Mouse (Mus musculus) natural killer cell, adult 2 months (primary cell): ENCODE measurements around the gene 4931422A03Rik.
"Not testable (repeated sequence)": the region's sequence is repeated elsewhere in the genome, so short reads cannot be mapped to it uniquely, and the experiment has no call there.

Experiments used
- DNase-seq, 2 experiments: peaks; one replicate each; pipeline ENCODE4 v3.0.0; 2022; ENCODE audit warnings: low spot score in 2 of 2

4931422A03Rik gene

DNA sequence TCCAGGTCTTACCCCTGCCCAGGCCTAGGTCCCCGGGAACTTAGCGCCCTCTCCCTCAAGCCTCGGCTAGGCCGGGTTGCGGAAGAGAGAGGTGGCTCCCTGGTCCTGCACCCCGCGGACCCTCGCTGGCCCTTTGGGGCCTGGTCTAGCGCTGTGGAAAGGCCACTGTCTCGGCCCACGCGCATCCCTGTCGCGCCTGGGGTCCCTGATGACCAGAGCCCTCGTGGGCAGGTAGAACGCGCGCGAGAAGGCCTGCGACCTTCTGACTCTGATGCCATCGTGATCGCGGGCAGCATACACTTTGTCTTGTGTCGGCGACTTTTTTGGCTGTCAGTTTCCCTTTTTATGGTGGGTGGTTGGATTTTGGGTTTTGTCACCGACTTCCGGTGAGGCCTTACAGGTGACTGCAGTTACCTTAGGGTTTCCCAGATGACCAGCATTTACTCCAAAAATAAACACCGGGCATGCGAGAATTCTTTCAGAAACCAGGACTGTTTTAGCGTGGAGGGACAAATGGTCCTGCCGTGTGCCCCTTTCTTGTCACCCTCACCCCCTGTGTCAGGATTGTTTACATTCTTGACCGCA, at the start of gene 4931422A03Rik:
TSS of gene 4931422A03Rik (minus strand) at position 223 of the 585 bp plus-strand sequence.
- DNase-seq, result peak in 1 of 2 experiments; percentile 7

DNA sequence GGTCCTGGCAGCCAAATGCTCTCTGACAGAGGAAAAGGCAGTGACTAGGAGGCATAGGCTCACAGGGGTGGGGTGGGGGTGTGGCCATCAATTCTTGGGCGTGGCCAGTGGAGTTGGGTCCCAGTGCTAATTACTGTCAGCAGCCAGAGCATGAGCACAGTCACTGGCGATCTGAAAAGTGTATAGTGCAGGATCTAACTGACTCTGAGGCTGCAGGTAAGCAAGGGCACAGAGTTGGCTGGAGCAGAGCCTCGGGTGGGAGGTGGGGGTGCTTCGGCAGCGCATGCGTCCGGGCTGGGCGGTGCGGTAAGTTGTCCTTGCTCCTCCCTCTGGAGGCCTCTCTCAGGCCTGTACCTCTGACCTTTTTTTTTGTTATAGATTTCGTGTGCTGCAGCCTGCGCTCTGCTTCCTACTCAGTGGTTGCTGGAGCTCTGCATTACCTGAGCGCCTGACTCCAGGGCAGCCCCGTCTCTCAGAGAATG, 41.6 kb upstream of the 4931422A03Rik start, which contains the start of gene Cd59b:
TSS of gene Cd59b (plus strand) at position 146 of the 482 bp plus-strand sequence.
- peak; percentile 7 to 24 for DNase-seq

DNA sequence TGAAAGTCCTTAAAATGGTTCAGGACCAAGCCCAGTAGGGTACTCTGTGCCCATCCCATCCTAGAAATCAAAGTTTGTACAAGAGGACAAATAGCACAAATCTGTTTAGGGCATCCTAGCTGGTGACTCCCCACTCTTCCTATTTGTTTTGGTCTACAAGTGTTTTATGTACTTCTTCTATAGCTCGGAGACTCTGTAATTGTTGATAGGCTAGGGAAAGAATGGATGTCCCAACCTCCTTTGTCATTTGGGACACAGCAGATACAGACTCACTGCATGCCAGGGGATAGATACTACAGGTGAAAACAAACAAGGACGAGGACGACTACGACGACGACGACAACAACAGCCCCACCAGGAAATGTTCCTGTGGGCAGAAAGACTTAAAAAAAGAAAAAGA, 40.3 kb upstream of the 4931422A03Rik start, which contains the start of gene Gm10799:
TSS of gene Gm10799 (minus strand) at position 101 of the 400 bp plus-strand sequence.
- not testable (repeated sequence) for DNase-seq

DNA sequence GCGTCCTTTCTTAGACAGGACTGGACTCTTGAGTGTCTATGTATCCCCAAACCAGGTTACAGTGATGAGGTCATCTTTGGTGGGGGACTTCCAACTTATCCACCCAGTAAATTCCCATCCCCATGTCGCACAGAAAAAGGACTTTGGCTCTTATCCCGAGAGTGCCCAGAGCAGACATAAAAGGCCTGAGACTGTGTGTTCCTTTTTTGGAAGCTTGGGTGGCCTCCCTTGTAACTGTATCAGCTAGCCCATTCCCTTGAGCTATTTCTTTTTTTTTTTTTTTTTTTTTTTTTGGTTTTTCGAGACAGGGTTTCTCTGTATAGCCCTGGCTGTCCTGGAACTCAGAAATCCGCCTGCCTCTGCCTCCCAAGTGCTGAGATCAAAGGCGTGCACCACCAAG, 37.4 kb upstream of the 4931422A03Rik start, which contains the start of gene Gm10912:
TSS of gene Gm10912 (plus strand) at position 301 of the 400 bp plus-strand sequence.
- not testable (repeated sequence) for DNase-seq

DNA sequence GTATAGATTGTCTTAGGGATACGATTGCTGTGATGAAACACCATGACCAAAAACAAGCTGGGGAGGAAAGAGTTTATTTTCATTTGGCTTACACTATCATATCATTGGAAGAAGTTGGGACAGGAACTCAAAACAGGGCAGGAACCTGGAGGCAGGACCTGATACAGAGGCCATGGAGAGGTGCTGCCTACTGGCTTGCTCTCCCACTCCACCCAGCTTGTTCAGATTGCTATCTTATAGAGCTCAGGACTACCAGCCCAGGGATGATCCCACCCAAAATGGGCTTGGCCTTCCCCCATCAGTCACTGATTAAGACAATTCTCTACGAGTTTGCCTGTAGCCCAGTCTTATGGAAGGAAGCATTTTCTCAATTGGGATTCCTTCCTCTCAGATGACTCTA, 36.0 kb upstream of the 4931422A03Rik start:
- DNase-seq, result no peak

DNA sequence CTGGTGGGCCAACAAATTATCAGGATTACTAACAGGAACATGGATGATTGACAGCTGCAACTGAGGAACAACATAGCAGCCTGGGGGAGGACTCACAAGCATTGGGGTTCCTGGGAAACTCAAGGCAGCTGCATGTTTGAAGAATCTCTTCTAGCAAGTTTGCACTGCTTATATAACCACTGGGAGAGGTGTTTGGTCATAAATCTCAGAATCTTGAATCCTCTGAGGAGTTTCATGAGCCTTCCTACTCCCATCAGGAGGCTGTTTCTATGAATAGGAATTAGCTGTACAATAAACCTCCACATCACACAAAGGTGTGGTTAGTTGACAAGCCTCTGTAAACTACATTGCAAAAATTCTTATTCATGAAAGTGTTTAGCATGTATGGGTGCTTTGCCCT, 34.5 kb upstream of the 4931422A03Rik start:
- DNase-seq, result no peak

DNA sequence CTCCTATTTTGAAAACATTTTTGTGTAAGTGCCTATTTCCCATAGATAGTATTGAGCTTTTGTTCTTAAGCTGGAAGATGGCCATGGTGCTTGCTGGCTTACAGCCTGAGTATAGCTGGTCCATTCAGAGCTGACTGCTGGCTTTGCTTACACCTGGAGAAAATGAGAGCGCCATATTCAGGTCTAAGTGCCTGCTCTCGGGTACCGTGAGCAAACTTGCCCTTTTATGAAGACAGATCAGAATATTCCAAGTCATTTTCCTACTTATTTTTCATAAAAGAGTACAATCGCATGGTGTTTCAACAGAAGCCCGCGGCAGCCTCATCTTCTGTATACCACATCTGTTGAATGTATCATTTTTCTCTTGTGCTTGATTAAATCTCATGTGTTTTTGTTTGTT, 32.8 kb upstream of the 4931422A03Rik start:
- DNase-seq, result no peak

DNA sequence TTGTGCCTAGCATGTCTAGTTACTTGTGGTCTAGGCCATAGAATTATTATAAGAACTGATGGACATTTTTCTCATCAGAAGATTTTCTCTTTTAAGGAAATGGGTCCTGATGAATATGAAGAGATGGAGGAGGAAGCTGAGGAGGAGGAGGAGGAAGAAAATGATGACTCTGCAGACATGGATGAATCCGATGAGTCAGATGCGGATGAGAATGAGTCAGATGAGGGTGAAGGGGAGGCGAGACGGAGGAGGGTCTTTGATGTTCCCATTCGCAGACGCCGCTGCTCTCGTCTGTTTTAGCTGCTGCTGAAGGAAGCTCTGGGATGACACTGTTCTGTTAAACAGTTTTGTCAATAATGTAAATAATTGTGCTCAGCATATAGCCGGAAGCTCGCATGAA, 31.6 kb upstream of the 4931422A03Rik start:
- DNase-seq, result no peak

DNA sequence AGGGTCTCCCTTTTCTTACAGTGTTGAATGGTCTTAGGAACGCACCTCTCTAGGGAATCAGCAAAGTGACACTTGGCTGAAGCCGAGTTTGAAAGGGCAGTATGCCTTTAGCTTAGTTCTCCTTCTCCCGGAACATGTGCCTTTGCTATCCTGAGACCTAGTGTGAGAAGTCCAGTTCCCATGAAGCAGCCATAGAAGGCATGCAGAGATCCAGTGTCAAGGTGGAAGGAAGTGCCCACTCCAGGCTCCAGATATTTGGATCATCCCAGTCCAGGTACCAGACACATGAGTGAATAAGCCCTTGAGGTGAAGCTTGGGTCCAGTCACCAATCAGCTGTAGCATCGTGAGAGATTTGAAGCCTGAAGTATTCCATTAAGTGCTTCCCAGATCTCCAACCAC, 30.8 kb upstream of the 4931422A03Rik start:
- DNase-seq, result no peak

DNA sequence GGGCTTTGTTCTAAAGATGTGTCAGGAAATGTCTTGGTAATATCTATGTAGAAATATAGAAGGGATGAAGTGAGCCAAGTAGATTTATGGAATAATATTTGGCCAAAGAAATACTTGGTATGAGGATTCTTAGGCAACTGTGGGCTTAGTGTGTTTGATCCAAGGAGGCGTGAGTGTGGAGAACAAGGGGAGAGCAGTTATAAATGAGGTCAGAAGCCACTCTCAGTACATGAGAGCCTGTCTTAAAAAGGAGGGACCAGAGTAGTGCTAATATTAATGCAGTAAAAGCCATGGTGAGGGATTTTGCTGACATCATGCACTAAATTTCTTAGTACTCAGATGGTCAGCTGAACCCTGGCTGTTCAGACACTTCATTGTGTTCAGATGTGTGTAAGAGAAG, 30.2 kb upstream of the 4931422A03Rik start:
- DNase-seq, result no peak

DNA sequence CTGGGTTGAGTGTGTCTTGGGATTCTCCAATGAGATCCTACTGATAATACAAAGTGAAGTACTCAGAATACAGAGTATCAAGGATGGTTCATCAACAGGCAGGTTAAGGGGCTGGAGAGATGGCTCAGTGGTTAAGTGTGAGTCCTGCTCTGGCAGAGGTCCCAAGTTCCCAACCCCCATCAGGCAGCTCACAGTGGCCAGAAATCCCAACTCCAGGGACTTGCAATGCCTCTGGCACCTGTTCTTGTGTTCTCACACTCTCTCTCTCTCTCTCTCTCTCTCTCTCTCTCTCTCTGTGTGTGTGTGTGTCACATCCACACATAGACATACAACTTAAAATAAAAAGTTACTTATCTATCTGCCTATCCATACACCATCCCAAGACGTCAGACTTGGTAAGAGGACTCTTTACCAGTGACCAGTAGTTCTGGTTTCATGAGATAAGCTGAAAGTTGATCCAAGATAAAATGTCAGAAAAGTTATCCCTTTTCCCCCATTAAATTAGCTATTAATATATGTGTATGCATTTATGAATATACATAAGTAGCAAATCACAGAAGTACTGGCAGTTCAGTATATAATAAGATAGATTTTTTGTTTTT, 16.4 kb upstream of the 4931422A03Rik start:
- no peak for DNase-seq

DNA sequence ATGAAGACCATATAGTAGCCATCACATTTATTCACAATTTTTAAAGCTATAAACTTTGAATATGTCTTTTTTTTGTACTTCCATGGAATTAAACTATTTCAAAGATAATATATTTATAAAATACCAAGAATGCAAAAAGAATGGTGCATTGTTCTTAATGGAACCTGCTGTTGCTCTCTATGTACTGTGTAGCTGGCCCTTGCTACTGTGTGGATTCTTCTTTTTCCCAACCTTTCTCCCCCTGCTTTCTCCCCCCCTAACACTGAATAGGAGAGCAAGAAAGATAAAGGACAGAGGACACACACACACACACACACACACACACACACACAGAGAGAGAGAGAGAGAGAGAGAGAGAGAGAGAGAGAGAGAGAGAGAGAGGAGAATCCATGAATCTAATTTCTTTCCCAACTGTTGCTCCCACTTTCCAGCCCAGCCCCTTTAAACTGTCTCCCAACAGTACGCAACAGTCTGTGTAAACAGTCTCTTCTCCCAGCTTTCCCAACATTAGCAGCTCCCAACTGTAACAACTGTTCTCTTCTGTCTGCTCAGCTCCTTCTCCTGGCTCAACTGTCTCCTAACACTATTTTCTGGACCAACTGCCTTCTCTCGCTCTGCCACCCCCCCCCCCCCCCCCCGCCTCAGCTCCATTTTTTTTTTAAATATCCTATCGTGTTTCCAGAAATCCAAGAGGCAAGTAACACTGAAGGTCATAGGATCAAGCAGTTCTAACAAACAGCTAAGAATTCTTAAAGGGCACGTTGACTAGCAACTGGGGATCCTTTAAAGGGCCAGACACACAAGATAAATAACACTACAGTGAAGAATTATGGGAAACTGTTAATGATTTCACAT, 15.7 kb upstream of the 4931422A03Rik start:
- DNase-seq, result no peak

DNA sequence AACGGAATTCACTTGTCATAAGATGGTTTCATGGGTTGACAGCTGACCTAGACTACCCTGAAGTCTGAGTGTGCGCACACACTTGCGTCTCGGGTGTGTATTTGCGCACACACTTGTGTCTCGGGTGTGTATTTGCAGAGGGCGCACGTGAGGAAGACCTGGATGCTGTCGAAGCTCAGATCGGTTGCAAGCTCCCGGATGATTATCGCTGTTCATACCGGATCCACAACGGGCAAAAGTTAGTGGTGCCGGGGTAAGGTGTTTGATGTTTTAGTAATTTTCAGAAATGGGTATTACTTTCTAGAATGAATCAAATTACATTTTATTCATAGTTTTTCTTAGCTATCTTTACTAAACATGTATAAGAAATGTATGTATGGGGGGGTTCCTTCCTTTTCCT, 14.6 kb upstream of the 4931422A03Rik start:
- no peak for DNase-seq

DNA sequence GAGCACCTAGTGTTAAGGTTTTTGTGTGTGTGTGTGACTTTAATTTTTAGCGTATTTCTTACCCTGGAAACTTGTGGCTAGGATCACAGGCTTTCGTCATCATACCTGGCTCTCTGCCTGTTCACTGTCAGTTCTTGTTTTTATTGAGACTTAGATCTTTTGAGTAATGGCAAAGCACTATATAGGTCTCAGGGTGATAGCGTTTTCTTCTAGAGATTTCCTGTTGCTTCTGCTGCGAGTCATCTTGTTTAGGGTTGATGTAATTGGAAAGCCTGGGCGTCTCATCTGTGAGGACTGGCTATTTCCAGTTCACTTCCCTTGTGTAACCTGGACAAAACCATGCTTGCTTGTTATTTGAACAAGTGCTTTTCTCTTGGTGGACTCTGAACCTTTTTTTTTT, 13.5 kb upstream of the 4931422A03Rik start:
- no peak for DNase-seq

DNA sequence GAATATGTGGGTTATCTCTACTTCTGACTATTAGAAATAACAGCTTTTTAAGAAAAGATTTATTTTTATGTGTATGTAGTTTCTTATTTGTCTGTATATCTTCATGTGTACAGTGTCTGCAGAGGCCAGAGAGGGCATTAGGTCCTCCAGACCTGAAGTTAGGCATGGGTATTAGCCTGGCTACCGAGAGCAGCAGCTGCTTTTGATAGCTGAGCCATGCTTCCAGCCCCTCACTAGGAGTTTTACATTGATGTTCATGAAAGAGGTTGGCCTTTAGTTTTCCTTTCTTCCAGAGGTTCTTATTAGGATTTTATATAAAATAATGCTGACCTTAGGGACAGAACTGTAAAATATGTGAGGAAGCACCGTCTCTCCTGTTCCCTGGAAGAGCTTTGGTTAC, 10.1 kb upstream of the 4931422A03Rik start:
- no peak for DNase-seq

DNA sequence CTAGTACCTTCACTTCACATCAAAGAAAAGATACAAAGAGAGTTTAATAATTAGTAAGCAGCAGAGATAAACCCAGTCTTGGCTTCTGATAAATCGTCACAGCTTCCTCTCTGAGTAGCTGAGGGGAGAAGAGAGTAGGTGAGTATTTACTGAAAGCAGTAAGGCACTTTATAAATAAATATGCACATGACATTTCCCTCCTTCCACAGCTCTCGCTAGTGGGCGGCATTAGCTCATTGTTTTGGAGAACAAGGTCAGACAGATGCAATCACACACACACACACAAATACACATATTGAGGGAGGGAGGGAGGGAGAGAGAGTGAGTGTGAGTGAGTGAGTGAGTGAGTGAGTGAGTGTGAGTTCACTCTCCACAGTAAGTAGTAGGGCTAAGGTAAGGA, 8.2 kb upstream of the 4931422A03Rik start:
- DNase-seq, result no peak

DNA sequence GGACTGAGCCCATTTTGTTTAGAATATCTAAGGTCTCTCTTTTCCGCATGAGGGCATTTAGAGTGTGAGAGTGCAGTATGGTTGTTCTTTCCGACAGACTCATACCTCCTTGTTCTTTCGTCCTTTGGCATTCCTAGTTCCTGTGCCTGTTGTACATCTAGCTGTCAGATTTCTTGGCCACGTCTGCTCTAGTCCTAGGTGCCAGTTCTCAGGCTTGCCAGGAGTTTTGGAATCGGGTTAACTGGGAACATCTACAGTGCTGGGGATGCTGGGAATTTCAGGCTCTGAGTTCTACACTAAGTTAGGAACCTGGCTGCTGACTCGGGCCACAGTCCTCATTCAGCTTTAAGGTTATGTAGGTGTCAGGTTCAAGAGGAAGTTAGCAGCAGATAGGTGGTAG, 7.4 kb upstream of the 4931422A03Rik start:
- no peak for DNase-seq

DNA sequence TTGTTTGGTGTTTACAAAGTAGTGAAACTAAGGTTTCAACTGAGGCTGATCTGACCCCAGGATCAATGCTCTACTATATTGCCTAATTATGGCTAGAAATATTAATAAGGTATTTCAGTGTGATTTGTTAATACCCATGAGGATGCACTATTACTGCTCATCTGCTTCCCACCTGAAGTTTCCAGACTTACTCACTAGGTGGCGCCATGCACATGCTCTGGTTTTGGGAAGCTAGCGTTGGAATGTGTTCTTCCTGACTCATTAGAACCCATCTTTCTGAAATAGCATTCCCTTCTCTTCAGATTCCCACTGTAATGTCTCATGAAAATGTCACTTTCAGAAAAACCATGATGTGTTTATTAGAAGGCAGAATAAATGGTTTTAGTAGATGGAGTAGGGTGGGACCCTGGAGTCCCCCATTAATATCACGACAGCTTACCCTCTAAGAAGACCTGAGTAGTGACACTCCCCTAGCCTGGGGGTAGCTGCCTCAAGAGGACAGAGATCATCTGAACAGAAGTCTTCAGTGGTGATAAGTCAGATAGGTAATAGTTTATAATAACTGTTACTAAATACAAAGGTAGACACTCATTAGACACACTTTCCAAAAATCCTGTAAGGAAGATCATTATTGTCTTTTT, 6.8 kb upstream of the 4931422A03Rik start:
- DNase-seq, result peak in 1 of 2 experiments; percentile 9

DNA sequence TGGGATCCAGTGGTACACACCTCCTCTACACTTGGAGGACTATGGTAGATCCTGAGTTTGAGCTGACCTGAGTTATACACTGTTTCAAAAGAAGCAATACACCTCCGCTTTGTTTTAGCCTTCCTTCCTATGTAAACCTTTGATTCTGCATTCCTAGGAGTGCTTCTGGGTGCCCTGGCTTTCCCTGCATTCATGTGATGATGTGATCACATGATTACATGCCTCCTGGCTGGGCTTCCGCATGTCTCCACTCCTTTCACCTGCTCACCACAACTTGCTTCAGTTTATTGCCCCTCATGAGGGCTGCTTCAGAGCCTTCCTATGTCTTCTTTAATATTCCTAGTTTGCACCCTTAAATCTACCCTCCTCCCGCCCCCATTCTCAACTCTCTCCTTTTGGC, 3.9 kb upstream of the 4931422A03Rik start:
- DNase-seq, result no peak

DNA sequence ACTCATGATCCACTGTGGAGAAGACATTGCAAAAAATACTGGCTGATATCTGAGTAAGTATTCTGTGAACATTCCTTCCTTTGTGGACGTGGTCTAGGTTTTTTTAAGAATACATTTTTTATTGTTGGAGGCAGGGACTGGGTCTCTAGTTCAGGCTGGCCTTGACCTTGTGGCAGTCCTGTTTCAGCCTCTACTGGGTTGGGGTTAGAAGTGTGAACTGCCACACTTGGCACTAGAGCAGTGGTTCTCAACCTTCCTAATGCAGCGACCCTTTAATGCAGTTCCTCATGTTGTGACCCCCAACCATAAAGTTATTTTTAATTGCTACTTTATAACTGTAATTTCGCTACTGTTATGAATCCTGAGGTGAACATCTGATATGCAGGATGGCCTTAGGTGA, 2.2 kb upstream of the 4931422A03Rik start:
- no peak for DNase-seq

DNA sequence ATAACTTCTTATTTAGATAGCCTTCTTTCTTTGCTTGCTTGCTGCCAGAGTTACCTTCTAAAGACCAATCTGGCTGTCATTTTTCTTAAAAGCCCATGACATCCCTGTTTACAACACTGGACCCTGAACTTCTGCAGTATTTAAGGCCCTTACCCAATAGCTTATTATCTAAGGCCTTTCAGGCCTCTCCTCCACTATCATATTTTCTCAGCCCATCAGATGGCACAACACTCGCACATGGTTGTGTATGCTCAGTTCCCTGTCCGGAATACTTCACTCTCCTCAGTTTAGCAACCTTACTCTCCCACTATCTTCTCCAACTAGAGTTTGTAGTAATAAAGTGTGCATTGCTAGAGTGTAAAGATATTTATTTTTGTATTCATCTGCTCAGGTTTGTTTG, 913 bp upstream of the 4931422A03Rik start:
- no peak for DNase-seq
